Mouse (Mus musculus): ENCODE results near the gene Tecpr1.

GRCm38 (mm10) chr5:144238969-144239368 lies 15.6 kb upstream of the Tecpr1 start:
- TF ChIP-seq POLR2A (IDR thresholded peaks at IDR 0.05; ENCODE audit: extremely low read depth, insufficient read depth, low read length) (no peak), CTCF (IDR thresholded peaks at IDR 0.05; ENCODE audit: extremely low read depth, insufficient read depth, low read length) (no peak)
